In the genomic region with DNA sequence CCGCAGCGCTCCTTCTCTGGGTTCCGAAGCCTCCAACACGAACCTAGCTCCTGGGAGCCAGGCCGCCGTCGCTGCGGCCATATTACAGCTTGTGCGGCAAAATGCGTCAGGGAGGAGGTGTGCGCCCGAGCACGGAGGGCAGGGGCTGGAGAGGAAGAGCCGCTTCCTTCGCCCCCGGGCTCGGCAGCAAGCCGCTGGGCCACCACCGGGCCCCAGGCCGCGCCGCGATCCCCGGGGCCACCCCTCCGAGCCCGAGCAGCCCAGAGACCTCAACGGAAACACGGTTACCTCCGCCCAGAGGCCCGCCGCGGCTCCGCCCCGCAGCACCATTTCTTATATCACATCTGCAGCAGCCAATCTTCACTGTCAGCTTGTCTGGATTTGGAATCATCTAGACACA, we compare ENCODE assay signal across 8 mouse cellular contexts. TPM values are rescaled to one million over a fixed set of nuclear protein-coding genes. Genes with fewer than 3 reads are reported as not detected.
A peak's percentile ranks its signal among the peaks of the same experiment; 100 is the strongest.
DNase-seq lines count a peak whose midpoint lies in the region; ATAC-seq lines count a peak whose summit lies in the region.

No protein-coding gene starts in this region.

- no peaks in the 10 kb centered on the region for H3K36me3 ChIP-seq in kidney, embryonic 15.5 days
- no peaks in the 10 kb centered on the region for H3K36me3 ChIP-seq in forebrain, embryonic 14.5 days (ENCODE audit: control insufficient read depth, insufficient read depth, low read length)
- no peaks in the 10 kb centered on the region for H3K36me3 ChIP-seq in limb, embryonic 11.5 days (ENCODE audit: control insufficient read depth, insufficient read depth, low read length)

- WGBS in kidney, embryonic 15.5 days: 2% methylated on average over 34 of the region's 34 CpGs
- 4% methylated on average over 34 of the region's 34 CpGs for WGBS in forebrain, embryonic 14.5 days
- 2% methylated on average over 33 of the region's 34 CpGs for WGBS in limb, embryonic 11.5 days

- H3K4me3 ChIP-seq in kidney, embryonic 15.5 days (replicated peaks): peak overlapping the region; percentile 58
- H3K4me3 ChIP-seq in forebrain, embryonic 14.5 days (ENCODE audit: low read depth, low read length): peak overlapping the region; percentile 45
- H3K4me3 ChIP-seq in limb, embryonic 11.5 days (ENCODE audit: low read depth, low read length): peak overlapping the region; percentile 46

- peaks cover 4% of the 10 kb centered on the region; the same call in 1 of the 2 replicates for H3K4me1 ChIP-seq in kidney, embryonic 15.5 days
- H3K4me1 ChIP-seq in forebrain, embryonic 14.5 days (ENCODE audit: control insufficient read depth, insufficient read depth, low read length): no peaks in the 10 kb centered on the region
- no peaks in the 10 kb centered on the region for H3K4me1 ChIP-seq in limb, embryonic 11.5 days (ENCODE audit: control insufficient read depth, insufficient read depth, low read length)

- H3K9me3 ChIP-seq in kidney, embryonic 15.5 days (replicated peaks): no peaks in the 10 kb centered on the region
- no peaks in the 10 kb centered on the region for H3K9me3 ChIP-seq in forebrain, embryonic 14.5 days (replicated peaks; ENCODE audit: control insufficient read depth, low read length)
- no peaks in the 10 kb centered on the region for H3K9me3 ChIP-seq in limb, embryonic 11.5 days (ENCODE audit: control insufficient read depth, low read length)

- peak overlapping the region; percentile 94 for H3K4me2 ChIP-seq in kidney, embryonic 15.5 days
- H3K4me2 ChIP-seq in forebrain, embryonic 14.5 days (ENCODE audit: low read length): peak overlapping the region; percentile 69
- peak overlapping the region; percentile 80 for H3K4me2 ChIP-seq in limb, embryonic 11.5 days (ENCODE audit: low read depth, severe bottlenecking)

- H3K27me3 ChIP-seq in kidney, embryonic 15.5 days: peaks cover 29% of the 10 kb centered on the region
- no peaks in the 10 kb centered on the region for H3K27me3 ChIP-seq in forebrain, embryonic 14.5 days (replicated peaks; ENCODE audit: control insufficient read depth, insufficient read depth, low read length)
- no peaks in the 10 kb centered on the region for H3K27me3 ChIP-seq in limb, embryonic 11.5 days (ENCODE audit: control insufficient read depth, insufficient read depth, low read length)

- H3K27ac ChIP-seq in kidney, embryonic 15.5 days: no peak overlapping the region
- H3K27ac ChIP-seq in forebrain, embryonic 14.5 days (ENCODE audit: low read depth, low read length): no peak overlapping the region
- no peak overlapping the region for H3K27ac ChIP-seq in limb, embryonic 11.5 days (replicated peaks; ENCODE audit: low read depth, low read length)

- no peak for ATAC-seq in kidney, embryonic 15.5 days (replicated peaks; ENCODE audit: low FRiP score)
- no peak for ATAC-seq in forebrain, embryonic 14.5 days
- no peak for ATAC-seq in limb, embryonic 11.5 days (ENCODE audit: insufficient number of reproducible peaks, low FRiP score, low TSS enrichment, low read depth)

- no peak for DNase-seq in kidney, adult 8-10 months
- DNase-seq in adrenal gland, postnatal 25 days: peak; percentile 8
- peak; percentile 36 for DNase-seq in forebrain, embryonic 14.5 days (ENCODE audit: low spot score)
- DNase-seq in limb, embryonic 11.5 days (ENCODE audit: low spot score): peak; percentile 55
- peak; percentile 24 to 39 for DNase-seq in natural killer cell, adult 2 months (ENCODE audit: low spot score in 2 of 2)
- DNase-seq in yolk sac, embryonic 10.5 days (ENCODE audit: low spot score): peak; percentile 30
- DNase-seq in cerebellum, adult 9-11 months: no peak

- peak overlapping the region; percentile 57 for H3K9ac ChIP-seq in kidney, embryonic 15.5 days
- peak overlapping the region; percentile 72 for H3K9ac ChIP-seq in forebrain, embryonic 14.5 days (ENCODE audit: low read length)
- peak overlapping the region; percentile 74 for H3K9ac ChIP-seq in limb, embryonic 11.5 days (ENCODE audit: low read length)

RNA-seq across cellular contexts. Expression of a gene that starts 22.9 kb away (rescaled TPM):
- 0.33 and 0.34 TPM in 2 replicates for polyA plus RNA-seq in kidney, embryonic 15.5 days (2015; fragmentation: Nextera tagmentation; extraction: Ambion mirVana)
- total RNA-seq in adrenal gland, postnatal 25 days (2021): 0.15 TPM in 1 of 2 replicates, not detected in the other
- polyA plus RNA-seq in forebrain, embryonic 14.5 days (2014; fragmentation: Nextera tagmentation; extraction: Ambion mirVana): 0.11 TPM in 1 of 2 replicates, not detected in the other
- not detected in 2 replicates for polyA plus RNA-seq in limb, embryonic 11.5 days (2014; fragmentation: Nextera tagmentation; extraction: Ambion mirVana)

RNA-seq across cellular contexts. Expression of a gene that starts 40.2 kb away (rescaled TPM):
- polyA plus RNA-seq in kidney, embryonic 15.5 days (2015; fragmentation: Nextera tagmentation; extraction: Ambion mirVana): 0.09 TPM in 1 of 2 replicates, not detected in the other
- total RNA-seq in adrenal gland, postnatal 25 days (2021): not detected in 2 replicates
- polyA plus RNA-seq in forebrain, embryonic 14.5 days (2014; fragmentation: Nextera tagmentation; extraction: Ambion mirVana): not detected in 2 replicates
- not detected in 2 replicates for polyA plus RNA-seq in limb, embryonic 11.5 days (2014; fragmentation: Nextera tagmentation; extraction: Ambion mirVana)

Comparison
In these comparisons a context has a peak if more than half of its experiments do, and no peak if none do; other contexts are left out.
1. DNase-seq: peak in adrenal gland, postnatal 25 days (single experiment), forebrain, embryonic 14.5 days (single experiment), limb, embryonic 11.5 days (single experiment), natural killer cell, adult 2 months (2 of 2) and yolk sac, embryonic 10.5 days (single experiment); none in kidney, adult 8-10 months (0 of 2) and cerebellum, adult 9-11 months (single experiment).
2. Peak in every context shown above with its lines, with median percentiles within 50 percentile points of each other: H3K4me2 ChIP-seq, H3K4me3 ChIP-seq and H3K9ac ChIP-seq.